Mouse (Mus musculus) neural tube, embryonic 15.5 days (tissue): Measurements from ENCODE around the gene Trim46. TPM values are rescaled to one million over a fixed set of nuclear protein-coding genes. Genes with fewer than 3 reads are reported as not detected.
A peak's percentile ranks its signal among the peaks of the same experiment; 100 is the strongest.

Source experiments
- ATAC-seq: fragments of 200-750 bp; cut with Nextera tagmentation; 2 replicates; pipeline ENCODE4 v1.8.0; 2017; ENCODE audit warnings: mild to moderate bottlenecking, moderate TSS enrichment, moderate library complexity; ENCODE audit not compliant: low FRiP score
- H3K27ac ChIP-seq: fragments of 300-500 bp; sonication (generic); replicated peaks from 2 replicates; pipeline ENCODE4 v1.5.1; 2015; ENCODE audit warnings: mild to moderate bottlenecking, inconsistent platforms
- H3K27me3 ChIP-seq: fragments of 300-500 bp; sonication (generic); replicated peaks from 2 replicates; pipeline ENCODE4 v1.6.1; 2015; ENCODE audit warnings: inconsistent platforms
- H3K36me3 ChIP-seq: fragments of 300-500 bp; sonication (generic); 2 replicates; pipeline ENCODE4 v1.6.1; 2015; ENCODE audit warnings: inconsistent platforms
- H3K4me1 ChIP-seq: fragments of 300-500 bp; sonication (generic); 2 replicates; pipeline ENCODE4 v1.6.1; 2015; ENCODE audit warnings: inconsistent platforms
- H3K4me2 ChIP-seq: fragments of 300-500 bp; sonication (generic); 2 replicates; pipeline ENCODE4 v1.6.1; 2015; ENCODE audit warnings: inconsistent platforms, mild to moderate bottlenecking, moderate library complexity
- H3K4me3 ChIP-seq: fragments of 300-500 bp; sonication (generic); replicated peaks from 2 replicates; pipeline ENCODE4 v1.5.1; 2015; ENCODE audit warnings: mild to moderate bottlenecking, inconsistent platforms
- H3K9ac ChIP-seq: fragments of 300-500 bp; sonication (generic); replicated peaks from 2 replicates; pipeline ENCODE4 v1.6.1; 2015; ENCODE audit warnings: mild to moderate bottlenecking, inconsistent platforms
- H3K9me3 ChIP-seq: fragments of 300-500 bp; sonication (generic); replicated peaks from 2 replicates; pipeline ENCODE4 v1.6.1; 2016; ENCODE audit warnings: inconsistent platforms
- whole genome bisulfite sequencing: fragments of 180-500 bp; shearing (Covaris S2); methylation state at CpG from one replicate; pipeline ENCODE4 v1.1.7; 2015; ENCODE audit warnings: mixed read lengths; 5-methylcytosine and 5-hydroxymethylcytosine counted together
- polyA plus RNA-seq: library from polyadenylated mRNA; unstranded; fragments of >200 nt; fragmentation: Nextera tagmentation; extraction: Ambion mirVana; gene quantifications from 2 replicates; pipeline ENCODE4 v1.2.1, GENCODE M21; 2015

Trim46 gene
- polyA plus RNA-seq, 1 experiment from 2014 or later = 76.6 TPM

DNA sequence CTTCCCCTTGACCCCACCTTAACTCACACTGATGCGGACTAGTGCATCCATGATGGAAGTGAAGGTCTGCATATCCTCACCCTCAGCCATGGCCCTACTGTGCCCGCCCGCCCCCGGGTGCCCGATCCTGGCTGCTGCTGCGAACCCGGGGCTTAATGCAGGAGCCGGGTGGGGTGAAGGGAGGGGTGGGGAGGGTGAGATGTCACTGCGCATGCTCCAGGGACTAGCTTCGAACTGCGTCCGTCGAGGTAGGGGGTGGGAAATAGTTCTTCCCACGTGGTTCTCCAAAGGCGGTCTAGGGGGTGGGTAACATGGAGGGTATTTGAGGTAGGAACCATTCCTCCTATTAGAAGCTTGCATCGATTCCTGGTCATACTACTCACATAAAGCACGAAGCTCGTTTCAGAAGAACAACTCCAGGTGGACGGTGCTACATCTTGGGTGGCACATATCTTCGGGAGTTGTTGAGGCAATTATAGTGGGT, 379 bp downstream of the Trim46 start, which contains the start of gene Krtcap2:
Krtcap2 (plus strand) TSS at position 279 of the 484 bp plus-strand sequence.
- H3K9ac ChIP-seq = peak within 1 kb of the TSS; percentile 73
- WGBS = 2% methylated on average over 20 of the region's 20 CpGs
- H3K27me3 ChIP-seq = no peaks in the 10 kb centered on the region
- no peaks in the 10 kb centered on the region for H3K9me3 ChIP-seq
- H3K4me2 ChIP-seq = peak within 1 kb of the TSS; percentile 73
- H3K4me1 ChIP-seq = peaks cover 61% of the 10 kb centered on the region
- H3K36me3 ChIP-seq = peaks cover 28% of the 10 kb centered on the region
- H3K4me3 ChIP-seq = peak within 1 kb of the TSS; percentile 58
- H3K27ac ChIP-seq = peak within 1 kb of the TSS; percentile 95
- ATAC-seq = peak; percentile 81

GRCm38 (mm10) chr3:89244982-89245687, 974 bp downstream of the Trim46 start:
- no peaks in the 10 kb centered on the region for H3K9me3 ChIP-seq
- H3K4me2 ChIP-seq = peak overlapping the region; percentile 73
- WGBS = 2% methylated on average over 14 of the region's 26 CpGs
- no peaks in the 10 kb centered on the region for H3K27me3 ChIP-seq
- H3K27ac ChIP-seq = peak overlapping the region; percentile 95
- peaks cover 34% of the 10 kb centered on the region for H3K36me3 ChIP-seq
- peak; percentile 64 for ATAC-seq
- H3K9ac ChIP-seq = peak overlapping the region; percentile 73
- H3K4me1 ChIP-seq = peaks cover 56% of the 10 kb centered on the region
- H3K4me3 ChIP-seq = peak overlapping the region; percentile 58

- peak overlapping the region; percentile 73 for H3K9ac ChIP-seq
- peak overlapping the region; percentile 73 for H3K4me2 ChIP-seq
- H3K27me3 ChIP-seq = no peaks in the 10 kb centered on the region
- peak overlapping the region; percentile 95 for H3K27ac ChIP-seq
- 12% methylated on average over 25 of the region's 25 CpGs for WGBS
- H3K4me1 ChIP-seq = peaks cover 56% of the 10 kb centered on the region
- ATAC-seq = peak; percentile 42
- peaks cover 35% of the 10 kb centered on the region for H3K36me3 ChIP-seq
- no peaks in the 10 kb centered on the region for H3K9me3 ChIP-seq
- peak overlapping the region; percentile 58 for H3K4me3 ChIP-seq
Observed at GRCm38 (mm10) chr3:89244158-89244981, 1.7 kb downstream of the Trim46 start.

GRCm38 (mm10) chr3:89243609-89244008, 2.5 kb downstream of the Trim46 start:
- peak overlapping the region; percentile 73 for H3K4me2 ChIP-seq
- ATAC-seq = no peak
- H3K9me3 ChIP-seq = no peaks in the 10 kb centered on the region
- 10% methylated on average over 14 of the region's 14 CpGs for WGBS
- H3K4me3 ChIP-seq = peak overlapping the region; percentile 58
- peaks cover 56% of the 10 kb centered on the region for H3K4me1 ChIP-seq
- H3K27ac ChIP-seq = 0 out of 2 replicates have a peak overlapping the region, but pooled peaks have one; percentile 95
- peaks cover 38% of the 10 kb centered on the region for H3K36me3 ChIP-seq
- H3K9ac ChIP-seq = peak overlapping the region; percentile 73
- no peaks in the 10 kb centered on the region for H3K27me3 ChIP-seq

GRCm38 (mm10) chr3:89242331-89242895, 3.7 kb downstream of the Trim46 start:
- H3K27me3 ChIP-seq = no peaks in the 10 kb centered on the region
- H3K27ac ChIP-seq = no peak overlapping the region
- WGBS = 71% methylated on average over 9 of the region's 9 CpGs
- no peak overlapping the region for H3K4me3 ChIP-seq
- 0 out of 2 replicates have a peak overlapping the region, but pooled peaks have one; percentile 73 for H3K9ac ChIP-seq
- peaks cover 50% of the 10 kb centered on the region for H3K4me1 ChIP-seq
- H3K36me3 ChIP-seq = peaks cover 50% of the 10 kb centered on the region
- ATAC-seq = no peak
- no peaks in the 10 kb centered on the region for H3K9me3 ChIP-seq
- H3K4me2 ChIP-seq = 0 out of 2 replicates have a peak overlapping the region, but pooled peaks have one; percentile 73

DNA sequence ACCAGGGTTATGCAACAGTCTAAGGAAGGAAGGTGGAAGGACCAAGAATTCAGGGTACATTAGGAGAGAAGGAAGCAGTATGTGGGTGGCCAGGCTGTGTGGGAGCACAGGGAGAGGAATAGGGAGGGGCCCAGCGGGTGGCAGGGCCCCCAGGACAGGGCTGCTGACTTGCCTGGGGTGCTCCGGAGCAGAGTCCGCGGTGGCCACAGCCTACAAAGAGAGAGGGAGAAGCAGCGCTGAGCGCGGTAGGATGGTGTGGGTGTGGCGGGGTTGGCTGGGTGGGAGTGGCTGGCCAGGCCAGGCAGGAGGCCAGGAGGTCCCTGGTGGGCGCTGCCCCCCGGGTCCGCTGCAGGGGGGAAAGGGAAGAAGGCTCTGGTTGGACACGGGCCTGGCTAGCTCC, 7.6 kb downstream of the Trim46 start:
- Histone ChIP-seq H3K36me3 (peaks cover 89% of the 10 kb centered on the region), H3K4me3 (no peak overlapping the region), H3K27ac (no peak overlapping the region), H3K4me2 (no peak overlapping the region), H3K9ac (no peak overlapping the region), H3K4me1 (peaks cover 20% of the 10 kb centered on the region), H3K27me3 (no peaks in the 10 kb centered on the region), H3K9me3 (no peaks in the 10 kb centered on the region)
- 80% methylated on average over 11 of the region's 12 CpGs for WGBS
- no peak for ATAC-seq

DNA sequence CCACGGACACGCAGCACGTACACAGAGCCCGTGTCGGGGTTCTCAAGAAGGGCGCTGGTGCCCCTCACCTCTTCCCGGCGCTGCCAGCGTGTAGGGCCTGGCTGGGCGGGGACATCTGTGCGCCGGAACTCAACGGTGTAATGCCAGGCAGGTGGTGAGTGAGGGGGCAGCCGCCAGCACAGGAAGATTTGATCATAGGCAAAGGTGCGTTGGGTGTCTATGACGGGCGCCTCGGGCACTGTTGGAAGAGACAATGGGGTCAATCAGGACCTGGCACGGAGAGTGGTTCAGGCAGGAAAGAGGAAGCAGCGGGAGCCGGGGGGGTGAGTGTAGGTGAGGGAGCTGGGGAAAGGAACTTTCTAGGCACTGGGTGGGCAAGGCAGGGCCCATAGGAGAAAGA, 8.4 kb downstream of the Trim46 start:
- peaks cover 12% of the 10 kb centered on the region for H3K4me1 ChIP-seq
- H3K4me3 ChIP-seq = no peak overlapping the region
- no peaks in the 10 kb centered on the region for H3K9me3 ChIP-seq
- ATAC-seq = no peak
- 95% methylated on average over 21 of the region's 21 CpGs for WGBS
- H3K36me3 ChIP-seq = peaks cover 94% of the 10 kb centered on the region
- no peaks in the 10 kb centered on the region for H3K27me3 ChIP-seq
- no peak overlapping the region for H3K9ac ChIP-seq
- no peak overlapping the region for H3K27ac ChIP-seq
- no peak overlapping the region for H3K4me2 ChIP-seq

DNA sequence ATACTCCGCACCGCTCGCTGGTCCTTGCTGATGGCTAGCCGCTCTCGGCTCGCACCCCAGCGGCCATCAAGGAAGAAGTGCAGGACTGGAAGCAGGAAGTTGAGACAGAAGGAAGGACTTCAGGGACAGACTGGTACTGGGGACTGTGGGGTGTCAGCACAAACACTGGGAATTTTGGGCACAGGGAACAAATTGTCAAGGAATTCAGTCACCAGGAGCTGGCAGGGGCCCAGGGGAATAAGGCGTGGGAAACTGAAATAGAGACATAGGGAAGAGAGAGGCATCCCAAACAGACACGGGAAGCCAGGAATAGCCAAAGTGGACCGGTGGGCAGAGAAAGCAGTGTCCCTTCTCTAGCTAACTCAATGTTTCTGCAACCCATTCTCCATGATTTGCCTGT, 9.6 kb downstream of the Trim46 start:
- Histone ChIP-seq H3K36me3 (peaks cover 85% of the 10 kb centered on the region), H3K9ac (no peak overlapping the region), H3K4me2 (no peak overlapping the region), H3K27ac (no peak overlapping the region), H3K9me3 (no peaks in the 10 kb centered on the region), H3K4me3 (no peak overlapping the region), H3K4me1 (no peaks in the 10 kb centered on the region), H3K27me3 (no peaks in the 10 kb centered on the region)
- no peak for ATAC-seq
- 92% methylated on average over 10 of the region's 10 CpGs for WGBS

- ATAC-seq = no peak
- Histone ChIP-seq H3K9ac (no peak overlapping the region), H3K36me3 (peaks cover 56% of the 10 kb centered on the region), H3K27ac (no peak overlapping the region), H3K27me3 (no peaks in the 10 kb centered on the region), H3K4me1 (peaks cover 1% of the 10 kb centered on the region), H3K9me3 (no peaks in the 10 kb centered on the region), H3K4me2 (no peak overlapping the region), H3K4me3 (no peak overlapping the region)
- 87% methylated on average over 14 of the region's 14 CpGs for WGBS
Observed at GRCm38 (mm10) chr3:89233562-89234110, 12.5 kb downstream of the Trim46 start.

DNA sequence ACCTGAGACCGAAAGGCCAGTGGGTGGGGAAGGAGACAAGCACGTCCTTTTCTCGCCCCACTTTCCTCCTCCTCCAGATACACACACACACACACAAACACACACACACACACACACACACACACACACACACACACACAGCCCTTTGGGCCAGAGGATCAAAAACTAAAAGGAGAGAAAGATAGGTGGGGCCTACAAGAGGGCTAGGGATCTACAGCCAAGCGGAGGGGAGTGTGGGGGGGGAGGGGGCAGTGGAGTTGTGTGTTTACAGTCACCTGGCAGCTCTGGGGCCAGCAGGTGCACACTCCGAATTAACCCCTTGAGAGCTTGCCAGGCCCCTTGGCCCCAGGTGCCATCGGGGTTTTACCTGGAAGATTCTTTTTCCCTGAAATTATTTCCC, 13.5 kb downstream of the Trim46 start:
- H3K27ac ChIP-seq = no peak overlapping the region
- 66% methylated on average over 6 of the region's 6 CpGs for WGBS
- no peaks in the 10 kb centered on the region for H3K9me3 ChIP-seq
- peaks cover 11% of the 10 kb centered on the region for H3K4me1 ChIP-seq
- peaks cover 46% of the 10 kb centered on the region for H3K36me3 ChIP-seq
- ATAC-seq = no peak
- no peak overlapping the region for H3K4me3 ChIP-seq
- H3K4me2 ChIP-seq = no peak overlapping the region
- H3K9ac ChIP-seq = no peak overlapping the region
- H3K27me3 ChIP-seq = no peaks in the 10 kb centered on the region

DNA sequence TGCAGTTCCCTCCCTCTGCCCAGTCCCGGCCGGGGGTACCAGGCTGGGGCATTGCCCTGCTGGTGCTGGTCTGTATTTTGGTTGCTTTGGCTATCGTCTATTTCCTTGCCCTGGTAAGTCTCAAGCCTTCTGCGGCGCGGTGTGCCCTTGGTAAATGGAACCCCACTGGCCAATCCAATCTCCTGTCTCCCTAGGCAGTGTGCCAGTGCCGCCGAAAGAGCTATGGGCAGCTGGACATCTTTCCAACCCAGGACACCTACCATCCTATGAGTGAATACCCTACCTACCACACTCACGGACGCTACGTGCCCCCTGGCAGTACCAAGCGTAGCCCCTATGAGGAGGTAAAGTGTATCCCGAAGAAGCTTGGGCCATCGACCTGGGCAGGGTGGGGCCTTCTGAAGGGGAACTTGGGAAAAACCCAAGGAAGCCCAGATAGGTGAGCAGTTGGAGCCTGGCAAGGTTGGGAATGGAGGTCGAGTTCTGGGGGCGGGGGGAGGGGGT, 14.3 kb downstream of the Trim46 start:
- Histone ChIP-seq H3K4me1 (peaks cover 19% of the 10 kb centered on the region), H3K36me3 (peaks cover 38% of the 10 kb centered on the region), H3K9me3 (no peaks in the 10 kb centered on the region), H3K27me3 (no peaks in the 10 kb centered on the region), H3K4me3 (no peak overlapping the region), H3K4me2 (no peak overlapping the region), H3K9ac (no peak overlapping the region), H3K27ac (no peak overlapping the region)
- 79% methylated on average over 16 of the region's 16 CpGs for WGBS
- no peak for ATAC-seq
